Mouse (Mus musculus) CD4-positive, CD25-positive, alpha-beta regulatory T cell, adult 2 months (primary cell): ENCODE measurements around the gene Rhbdd1.
A peak's percentile ranks its signal among the peaks of the same experiment; 100 is the strongest.

ENCODE experiments used
- DNase-seq: peaks from one replicate; pipeline ENCODE4 v3.0.0-alpha.2; 2012; ENCODE audit warnings: low read depth, low spot score

The Rhbdd1 gene

GRCm38 (mm10) chr1:82364047-82364446, 47.8 kb downstream of the Rhbdd1 start:
- no peak for DNase-seq

- no peak for DNase-seq
These were observed 48.2 kb downstream of the Rhbdd1 start for GRCm38 (mm10) chr1:82364468-82364867.

GRCm38 (mm10) chr1:82371636-82372428, 55.6 kb downstream of the Rhbdd1 start:
- no peak for DNase-seq

- DNase-seq = no peak
These were observed 57.7 kb downstream of the Rhbdd1 start for GRCm38 (mm10) chr1:82373924-82374323.

GRCm38 (mm10) chr1:82374831-82375358, 58.6 kb downstream of the Rhbdd1 start:
- DNase-seq = no peak

GRCm38 (mm10) chr1:82375452-82375851, 59.2 kb downstream of the Rhbdd1 start:
- DNase-seq = no peak

GRCm38 (mm10) chr1:82381946-82382345, 65.7 kb downstream of the Rhbdd1 start:
- DNase-seq = no peak

GRCm38 (mm10) chr1:82384106-82384505, 67.9 kb downstream of the Rhbdd1 start:
- DNase-seq = no peak

- DNase-seq = no peak
These were observed 68.8 kb downstream of the Rhbdd1 start for GRCm38 (mm10) chr1:82385054-82385453.

- DNase-seq = no peak
These were observed 69.6 kb downstream of the Rhbdd1 start for GRCm38 (mm10) chr1:82385827-82386230.

- no peak for DNase-seq
These were observed 70.8 kb downstream of the Rhbdd1 start for GRCm38 (mm10) chr1:82386814-82387771.

- peak; percentile 17 for DNase-seq
These were observed 73.1 kb downstream of the Rhbdd1 start for GRCm38 (mm10) chr1:82389371-82389770.

- DNase-seq = no peak
These were observed 79.1 kb downstream of the Rhbdd1 start for GRCm38 (mm10) chr1:82395371-82395770.

GRCm38 (mm10) chr1:82407786-82408185, 91.5 kb downstream of the Rhbdd1 start:
- no peak for DNase-seq

GRCm38 (mm10) chr1:82409271-82409670, 93.0 kb downstream of the Rhbdd1 start:
- no peak for DNase-seq

- DNase-seq = no peak
These were observed 94.3 kb downstream of the Rhbdd1 start for GRCm38 (mm10) chr1:82410548-82410947.

GRCm38 (mm10) chr1:82411521-82411920, 95.3 kb downstream of the Rhbdd1 start:
- no peak for DNase-seq

- no peak for DNase-seq
These were observed 95.8 kb downstream of the Rhbdd1 start for GRCm38 (mm10) chr1:82412085-82412484.

- no peak for DNase-seq
These were observed 98.3 kb downstream of the Rhbdd1 start for GRCm38 (mm10) chr1:82414434-82415045.

GRCm38 (mm10) chr1:82415641-82416040, 99.4 kb downstream of the Rhbdd1 start:
- no peak for DNase-seq

- no peak for DNase-seq
These were observed 111.5 kb downstream of the Rhbdd1 start for GRCm38 (mm10) chr1:82427729-82428128.

GRCm38 (mm10) chr1:82429061-82429460, 112.8 kb downstream of the Rhbdd1 start:
- DNase-seq = no peak
